Mouse (Mus musculus): Measurements from ENCODE around the gene Tead4. TPM values are rescaled to one million over a fixed set of nuclear protein-coding genes. Genes with fewer than 3 reads are reported as not detected.

Gene Tead4
- polyA plus RNA-seq, 1 experiment: 70.9 TPM

DNA sequence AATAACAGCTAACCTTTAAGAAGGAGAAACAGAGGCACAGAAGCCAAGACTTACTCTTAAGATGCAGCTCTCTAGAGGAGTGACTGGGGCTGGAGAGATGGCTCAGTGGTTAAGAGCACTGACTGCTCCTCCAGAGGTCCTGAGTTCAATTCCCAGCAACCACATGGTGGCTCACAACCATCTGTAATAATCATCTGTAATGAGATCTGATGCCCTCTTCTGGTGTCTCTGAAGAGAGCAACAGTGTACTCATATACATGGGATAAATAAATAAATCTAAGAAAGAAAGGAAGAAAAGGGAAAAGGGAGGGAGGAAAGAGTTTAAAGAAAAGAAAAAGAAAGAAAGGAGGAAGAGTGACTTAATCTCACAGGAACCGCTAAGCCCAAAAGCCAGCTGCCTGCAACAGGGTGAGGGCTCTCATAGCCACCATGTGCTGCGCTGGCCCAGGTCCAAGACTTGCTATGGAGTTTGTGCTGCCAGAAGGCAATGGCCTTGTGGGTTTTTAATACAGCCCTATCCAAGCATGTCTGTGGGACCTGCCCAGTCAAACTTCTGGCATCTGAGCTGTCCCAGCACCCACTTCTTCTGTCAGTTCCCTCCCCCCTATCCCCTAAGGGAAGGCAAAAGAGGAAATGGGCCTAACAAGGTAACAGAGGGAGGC lies 63.4 kb downstream of the Tead4 start:
- Histone ChIP-seq H3ac (ENCODE audit: control insufficient read depth, insufficient read length) (no peak overlapping the region), H3K4me2 (ENCODE audit: low read depth) (peak overlapping the region; percentile 13), H3K4me3 (no peak overlapping the region), H3K79me2 (ENCODE audit: control insufficient read depth, insufficient read depth) (peaks cover 4% of the 10 kb centered on the region), H3K27me3 (ENCODE audit: control insufficient read depth, insufficient read depth, insufficient read length) (no peaks in the 10 kb centered on the region), H3K36me3 (ENCODE audit: control insufficient read depth, insufficient read depth) (peaks cover 12% of the 10 kb centered on the region)
- TF ChIP-seq MYOG (IDR thresholded peaks at IDR 0.05; ENCODE audit: control insufficient read depth in 1 of 3, insufficient read depth in 1 of 3, insufficient read length in 2 of 3, low read depth in 2 of 3): peak in 2 of 3 experiments; percentile 11 to 74
- peak in 2 of 3 experiments; percentile 29 to 43 for TF ChIP-seq MYOD1 (IDR thresholded peaks at IDR 0.05; ENCODE audit: control insufficient read depth in 1 of 3, insufficient read length in 2 of 3, low read depth in 2 of 3)
- no peak for TF ChIP-seq POLR2AphosphoS2 (IDR thresholded peaks at IDR 0.05; ENCODE audit: insufficient read length, low read depth)
- no peak for TF ChIP-seq POLR2A (IDR thresholded peaks at IDR 0.05; ENCODE audit: insufficient read length, low read depth)
- TF ChIP-seq TCF12 (IDR thresholded peaks at IDR 0.05; ENCODE audit: insufficient read depth, poor library complexity, severe bottlenecking): peak; percentile 15

DNA sequence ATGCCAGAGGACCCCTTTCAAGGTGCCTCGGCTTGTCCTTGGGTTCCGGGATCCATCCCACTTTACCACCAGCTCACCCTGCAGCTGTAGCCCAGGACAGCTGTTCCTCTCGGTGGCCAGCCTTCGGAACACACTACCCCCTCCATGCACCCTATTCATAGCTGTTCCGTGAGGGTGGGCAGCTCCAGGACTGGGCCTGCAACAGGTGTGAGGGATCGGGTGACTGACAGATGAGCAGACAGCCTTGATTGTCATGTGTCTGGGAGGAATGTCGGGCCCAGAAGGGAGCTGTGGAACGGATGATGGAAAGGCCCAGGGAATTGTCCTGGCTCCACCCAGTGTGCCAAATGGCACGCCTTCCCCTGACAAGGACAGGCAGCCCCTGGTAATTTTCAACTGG lies 64.0 kb downstream of the Tead4 start:
- H3K36me3 ChIP-seq (ENCODE audit: control insufficient read depth, insufficient read depth): peaks cover 12% of the 10 kb centered on the region
- TF ChIP-seq REST (IDR thresholded peaks at IDR 0.05; ENCODE audit: insufficient read depth, insufficient read length): no peak
- no peak for TF ChIP-seq E2F4 (IDR thresholded peaks at IDR 0.05; ENCODE audit: insufficient read depth)
- TF ChIP-seq TCF12 (IDR thresholded peaks at IDR 0.05; ENCODE audit: insufficient read depth, poor library complexity, severe bottlenecking): peak; percentile 98
- peak; percentile 28 for TF ChIP-seq POLR2A (IDR thresholded peaks at IDR 0.05; ENCODE audit: insufficient read length, low read depth)
- TF ChIP-seq SRF (IDR thresholded peaks at IDR 0.05; ENCODE audit: control insufficient read depth, insufficient read length, low read depth): no peak
- TF ChIP-seq MYOG (IDR thresholded peaks at IDR 0.05; ENCODE audit: control insufficient read depth in 1 of 3, insufficient read depth in 1 of 3, insufficient read length in 2 of 3, low read depth in 2 of 3): peak; percentile 99 to 100 (median 99)
- TF ChIP-seq CEBPB (IDR thresholded peaks at IDR 0.05; ENCODE audit: insufficient read depth, poor library complexity, severe bottlenecking): no peak
- no peak for TF ChIP-seq USF1 (IDR thresholded peaks at IDR 0.05; ENCODE audit: low read depth)
- peak; percentile 48 for TF ChIP-seq POLR2AphosphoS2 (IDR thresholded peaks at IDR 0.05; ENCODE audit: insufficient read length, low read depth)
- TF ChIP-seq TCF3 (IDR thresholded peaks at IDR 0.05; ENCODE audit: insufficient read length, low read depth): peak; percentile 95
- TF ChIP-seq MAX (IDR thresholded peaks at IDR 0.05; ENCODE audit: low read depth): no peak
- TF ChIP-seq MYOD1 (IDR thresholded peaks at IDR 0.05; ENCODE audit: control insufficient read depth in 1 of 3, insufficient read length in 2 of 3, low read depth in 2 of 3): peak; percentile 97 to 100 (median 99)
- peaks cover 4% of the 10 kb centered on the region for H3K79me2 ChIP-seq (ENCODE audit: control insufficient read depth, insufficient read depth)
- H3ac ChIP-seq (ENCODE audit: control insufficient read depth, insufficient read length): no peak overlapping the region
- H3K4me2 ChIP-seq (ENCODE audit: low read depth): peak overlapping the region; percentile 13
- H3K27me3 ChIP-seq (ENCODE audit: control insufficient read depth, insufficient read depth, insufficient read length): no peaks in the 10 kb centered on the region
- no peak overlapping the region for H3K4me3 ChIP-seq

GRCm38 (mm10) chr6:128234206-128234605 lies 66.4 kb downstream of the Tead4 start:
- H3K4me3 ChIP-seq: no peak overlapping the region
- H3K36me3 ChIP-seq (ENCODE audit: control insufficient read depth, insufficient read depth): peaks cover 12% of the 10 kb centered on the region
- H3ac ChIP-seq (ENCODE audit: control insufficient read depth, insufficient read length): no peak overlapping the region
- no peaks in the 10 kb centered on the region for H3K27me3 ChIP-seq (ENCODE audit: control insufficient read depth, insufficient read depth, insufficient read length)
- no peak overlapping the region for H3K4me2 ChIP-seq (ENCODE audit: low read depth)
- peak; percentile 79 for TF ChIP-seq USF1 (IDR thresholded peaks at IDR 0.05; ENCODE audit: low read depth)
- TF ChIP-seq MYOG (IDR thresholded peaks at IDR 0.05; ENCODE audit: control insufficient read depth in 1 of 3, insufficient read depth in 1 of 3, insufficient read length in 2 of 3, low read depth in 2 of 3): no peak
- no peaks in the 10 kb centered on the region for H3K79me2 ChIP-seq (ENCODE audit: control insufficient read depth, insufficient read depth)

DNA sequence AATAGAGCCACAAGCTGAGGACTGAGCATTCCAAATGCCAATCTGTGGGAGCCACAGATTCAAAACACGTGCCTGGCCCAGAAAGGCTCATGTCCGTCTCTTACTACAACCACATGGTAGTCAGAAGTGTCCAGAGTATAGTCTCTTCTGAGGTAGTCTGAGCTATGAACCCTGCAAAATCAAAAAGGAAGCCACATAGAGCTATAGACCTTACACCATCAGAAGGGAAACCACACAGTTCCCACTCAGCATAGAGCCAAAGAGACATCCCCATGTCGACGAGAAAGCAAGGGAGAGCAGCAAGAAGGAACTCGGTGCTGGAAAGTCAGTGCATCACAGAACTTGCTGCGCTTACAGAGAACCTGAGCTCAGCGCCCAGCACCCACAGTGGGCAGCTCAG lies 68.4 kb downstream of the Tead4 start:
- Histone ChIP-seq H3K79me2 (ENCODE audit: control insufficient read depth, insufficient read depth) (no peaks in the 10 kb centered on the region), H3K4me2 (ENCODE audit: low read depth) (no peak overlapping the region), H3K27me3 (ENCODE audit: control insufficient read depth, insufficient read depth, insufficient read length) (no peaks in the 10 kb centered on the region), H3K4me3 (no peak overlapping the region), H3K36me3 (ENCODE audit: control insufficient read depth, insufficient read depth) (peaks cover 15% of the 10 kb centered on the region), H3ac (ENCODE audit: control insufficient read depth, insufficient read length) (no peak overlapping the region)
- TF ChIP-seq TCF12 (IDR thresholded peaks at IDR 0.05; ENCODE audit: insufficient read depth, poor library complexity, severe bottlenecking) (no peak), MYOD1 (IDR thresholded peaks at IDR 0.05; ENCODE audit: control insufficient read depth in 1 of 3, insufficient read length in 2 of 3, low read depth in 2 of 3) (no peak), SRF (IDR thresholded peaks at IDR 0.05; ENCODE audit: control insufficient read depth, insufficient read length, low read depth) (no peak), MYOG (IDR thresholded peaks at IDR 0.05; ENCODE audit: control insufficient read depth in 1 of 3, insufficient read depth in 1 of 3, insufficient read length in 2 of 3, low read depth in 2 of 3) (no peak), POLR2AphosphoS2 (IDR thresholded peaks at IDR 0.05; ENCODE audit: insufficient read length, low read depth) (no peak), MAX (IDR thresholded peaks at IDR 0.05; ENCODE audit: low read depth) (no peak), TCF3 (IDR thresholded peaks at IDR 0.05; ENCODE audit: insufficient read length, low read depth) (no peak), CEBPB (IDR thresholded peaks at IDR 0.05; ENCODE audit: insufficient read depth, poor library complexity, severe bottlenecking) (no peak), E2F4 (IDR thresholded peaks at IDR 0.05; ENCODE audit: insufficient read depth) (no peak), REST (IDR thresholded peaks at IDR 0.05; ENCODE audit: insufficient read depth, insufficient read length) (no peak), POLR2A (IDR thresholded peaks at IDR 0.05; ENCODE audit: insufficient read length, low read depth) (no peak), USF1 (IDR thresholded peaks at IDR 0.05; ENCODE audit: low read depth) (no peak)

DNA sequence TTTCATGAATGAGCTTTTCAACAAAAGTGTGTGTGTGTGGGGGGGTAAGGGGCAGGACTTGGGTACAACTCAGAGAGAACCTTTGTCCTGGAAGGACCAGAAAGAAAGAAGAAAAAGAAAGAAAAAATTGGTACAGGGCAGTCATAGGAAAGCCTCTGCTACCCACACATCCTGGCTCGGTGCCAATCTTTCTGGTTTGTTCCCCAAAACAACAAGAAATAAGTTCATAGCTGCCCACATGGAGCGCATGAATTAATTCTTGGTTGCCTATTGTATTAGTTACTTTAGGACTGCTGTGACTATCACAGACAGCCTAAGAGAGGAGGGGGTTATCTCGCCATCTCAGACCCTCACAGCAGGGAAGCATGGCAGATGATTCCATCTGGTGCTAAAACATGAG lies 68.9 kb downstream of the Tead4 start:
- TF ChIP-seq REST (IDR thresholded peaks at IDR 0.05; ENCODE audit: insufficient read depth, insufficient read length) (no peak), TCF12 (IDR thresholded peaks at IDR 0.05; ENCODE audit: insufficient read depth, poor library complexity, severe bottlenecking) (no peak), CEBPB (IDR thresholded peaks at IDR 0.05; ENCODE audit: insufficient read depth, poor library complexity, severe bottlenecking) (no peak), USF1 (IDR thresholded peaks at IDR 0.05; ENCODE audit: low read depth) (no peak), MAX (IDR thresholded peaks at IDR 0.05; ENCODE audit: low read depth) (no peak), E2F4 (IDR thresholded peaks at IDR 0.05; ENCODE audit: insufficient read depth) (no peak), MYOG (IDR thresholded peaks at IDR 0.05; ENCODE audit: control insufficient read depth in 1 of 3, insufficient read depth in 1 of 3, insufficient read length in 2 of 3, low read depth in 2 of 3) (no peak), TCF3 (IDR thresholded peaks at IDR 0.05; ENCODE audit: insufficient read length, low read depth) (no peak), SRF (IDR thresholded peaks at IDR 0.05; ENCODE audit: control insufficient read depth, insufficient read length, low read depth) (no peak), POLR2AphosphoS2 (IDR thresholded peaks at IDR 0.05; ENCODE audit: insufficient read length, low read depth) (no peak), MYOD1 (IDR thresholded peaks at IDR 0.05; ENCODE audit: control insufficient read depth in 1 of 3, insufficient read length in 2 of 3, low read depth in 2 of 3) (no peak), POLR2A (IDR thresholded peaks at IDR 0.05; ENCODE audit: insufficient read length, low read depth) (no peak)
- H3K4me2 ChIP-seq (ENCODE audit: low read depth): no peak overlapping the region
- no peaks in the 10 kb centered on the region for H3K79me2 ChIP-seq (ENCODE audit: control insufficient read depth, insufficient read depth)
- no peak overlapping the region for H3K4me3 ChIP-seq
- H3ac ChIP-seq (ENCODE audit: control insufficient read depth, insufficient read length): no peak overlapping the region
- H3K27me3 ChIP-seq (ENCODE audit: control insufficient read depth, insufficient read depth, insufficient read length): no peaks in the 10 kb centered on the region
- peaks cover 15% of the 10 kb centered on the region for H3K36me3 ChIP-seq (ENCODE audit: control insufficient read depth, insufficient read depth)
